Mouse (Mus musculus): ENCODE data around the gene Cobl.

GRCm38 (mm10) chr11:12304879-12305278, 159.9 kb downstream of the Cobl start:
- no peak for TF ChIP-seq CTCF (IDR thresholded peaks at IDR 0.05; ENCODE audit: borderline replicate concordance, insufficient read depth, low read depth, low read length)
- no peak for TF ChIP-seq POLR2A (IDR thresholded peaks at IDR 0.05; ENCODE audit: borderline replicate concordance, insufficient read depth, low read length)

All from cerebellum, adult 2 months (tissue).